In genomic region chr3:86204608-86205358, GRCm38 (mm10) we compare ENCODE assay signal across 28 mouse cellular contexts. TPM values are rescaled to one million over a fixed set of nuclear protein-coding genes. Genes with fewer than 3 reads are reported as not detected.
DNase-seq lines count a peak whose midpoint lies in the region; TF ChIP-seq lines count a peak whose summit lies in the region.
"Had no signal": no experiment of that assay in that cellular context is flagged by ENCODE, and none has a peak within 500 bp of the region (broad histone marks: within the 10 kb centered on the region; RNA-seq: fewer than 3 reads in every experiment).

No protein-coding gene starts in this region.

- TF ChIP-seq POLR2A in kidney, adult 2 months (IDR thresholded peaks at IDR 0.05; ENCODE audit: low read depth, low read length): no peak

- no peak overlapping the region for H3K27ac ChIP-seq in kidney, adult 2 months (ENCODE audit: insufficient read depth, low read depth, low read length)
- H3K27ac ChIP-seq: embryonic facial prominence, embryonic 15.5 days; forebrain, embryonic 12.5 days; heart, embryonic 13.5 days; hindbrain, embryonic 15.5 days; limb, embryonic 13.5 days; lung, embryonic 15.5 days; midbrain, embryonic 10.5 days; stomach, postnatal 0 days had no signal

- DNase-seq in cerebellum, postnatal 10 days: peak; percentile 64 to 66
- DNase-seq in cerebellum, adult 9-11 months: no peak
- DNase-seq in kidney, adult 2 months: peak; percentile 5
- no peak for DNase-seq in kidney, postnatal 36 days
- peak; percentile 4 for DNase-seq in left cerebral cortex, postnatal 4 days
- no peak for DNase-seq in left cerebral cortex, postnatal 14 days (ENCODE audit: low spot score in 2 of 2)
- DNase-seq in retina, postnatal 1 day: peak; percentile 59
- DNase-seq in adrenal gland, postnatal 36 days: no peak
- DNase-seq: adrenal gland, adult 8-10 months; cerebellum, adult 11-12 months; cerebellum, postnatal 25 days; forebrain, postnatal 0 days; gastrocnemius, postnatal 10 days; heart, postnatal 10 days; kidney, adult 8-10 months; right cerebral cortex, adult 18-20 months; right cerebral cortex, postnatal 4 days; thymus, adult 18-20 months; thymus, postnatal 25 days had no signal

- WGBS in kidney, adult 2 months: 45% methylated on average over 6 of the region's 6 CpGs

- H3K27me3 ChIP-seq in kidney, adult 2 months (replicated peaks; ENCODE audit: control insufficient read depth, insufficient read depth, low read length): no peaks in the 10 kb centered on the region
- H3K27me3 ChIP-seq: CH12.LX; embryonic facial prominence, embryonic 15.5 days; forebrain, embryonic 12.5 days; heart, embryonic 13.5 days; hindbrain, embryonic 15.5 days; limb, embryonic 13.5 days; lung, embryonic 15.5 days had no signal

- no peak overlapping the region for H3K4me3 ChIP-seq in kidney, adult 2 months (ENCODE audit: insufficient read depth, low read depth, low read length)
- H3K4me3 ChIP-seq: embryonic facial prominence, embryonic 15.5 days; forebrain, embryonic 12.5 days; heart, embryonic 13.5 days; hindbrain, embryonic 15.5 days; limb, embryonic 13.5 days; lung, embryonic 15.5 days; midbrain, embryonic 10.5 days had no signal

- no peaks in the 10 kb centered on the region for H3K4me1 ChIP-seq in kidney, adult 2 months (ENCODE audit: control insufficient read depth, insufficient read depth, low read length)
- H3K4me1 ChIP-seq: embryonic facial prominence, embryonic 15.5 days; forebrain, embryonic 12.5 days; heart, embryonic 13.5 days; hindbrain, embryonic 15.5 days; limb, embryonic 13.5 days; lung, embryonic 15.5 days; midbrain, embryonic 10.5 days had no signal

- no peaks in the 10 kb centered on the region for H3K36me3 ChIP-seq in kidney, adult 2 months (ENCODE audit: control insufficient read depth, insufficient read depth, low read length)
- H3K36me3 ChIP-seq: embryonic facial prominence, embryonic 15.5 days; forebrain, embryonic 12.5 days; heart, embryonic 13.5 days; hindbrain, embryonic 15.5 days; limb, embryonic 13.5 days; lung, embryonic 15.5 days; midbrain, embryonic 10.5 days had no signal

- intact Hi-C loops in left cerebral cortex, postnatal 4 days (cut with DNase I): no loop called here
- intact Hi-C loops in left cerebral cortex, postnatal 14 days (cut with DNase I): no loop called here

- no peak for TF ChIP-seq CTCF in kidney, adult 2 months (conservative IDR thresholded peaks at IDR 0.05; ENCODE audit: insufficient read depth, insufficient read length, low read depth, low read length)

RNA-seq across cellular contexts. Expression of gene Lrba, which starts 19.7 kb away (rescaled TPM):
- 36.4 and 37.8 TPM in 2 replicates for polyA plus RNA-seq in kidney, adult 2 months (2012; rRNA removed)
- total RNA-seq in left cerebral cortex, postnatal 4 days (2021): 10 to 100 TPM; 19.2 to 19.3 TPM
- total RNA-seq in left cerebral cortex, postnatal 14 days (2021): 10 to 100 TPM; 23.1 to 25.1 TPM
- 10 to 100 TPM; 28.9 to 38.1 TPM for total RNA-seq in adrenal gland, postnatal 36 days (2021)

Comparison
In these comparisons a context has a peak if more than half of its experiments do, and no peak if none do; other contexts are left out.
1. DNase-seq: peak in cerebellum, postnatal 10 days (2 of 2), kidney, adult 2 months (single experiment), left cerebral cortex, postnatal 4 days (single experiment) and retina, postnatal 1 day (single experiment); none in cerebellum, adult 9-11 months (single experiment), kidney, postnatal 36 days (0 of 2), left cerebral cortex, postnatal 14 days (0 of 2) and adrenal gland, postnatal 36 days (0 of 2).